ENCODE assay signal across 10 mouse cellular contexts in the genomic region with DNA sequence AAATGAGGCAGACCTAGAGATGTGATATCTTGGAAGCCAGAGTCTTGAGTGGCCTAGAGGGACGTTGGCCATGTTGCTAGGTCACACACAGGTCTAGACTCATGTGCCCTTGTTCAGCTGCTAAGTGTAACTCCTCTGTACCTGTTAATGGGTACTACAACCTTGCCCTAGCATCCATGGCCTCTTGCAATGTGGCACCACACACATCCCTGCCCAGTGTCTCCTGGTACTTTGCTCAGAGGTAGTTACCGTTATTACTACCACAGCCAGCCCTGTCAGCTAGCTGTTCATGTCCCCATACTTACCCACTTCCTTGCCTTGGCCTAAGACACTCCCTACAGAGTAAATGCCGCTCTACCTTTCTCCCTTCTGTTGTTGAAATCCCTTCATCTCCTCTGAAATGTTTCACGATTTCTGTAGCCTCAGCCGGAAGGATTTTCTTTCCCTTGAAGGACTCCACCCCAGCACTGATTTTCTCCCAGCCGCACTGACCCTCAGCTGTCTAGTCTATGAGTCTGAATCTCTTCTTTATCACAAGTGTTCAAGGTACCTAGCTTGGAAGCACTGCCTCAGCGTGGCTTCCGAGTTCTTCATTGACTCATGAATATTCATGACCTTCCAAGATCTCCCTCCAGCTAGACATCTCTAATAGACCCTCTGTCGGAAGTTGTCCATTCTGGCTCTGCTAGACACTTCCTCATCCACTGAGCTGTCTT. TPM values are rescaled to one million over a fixed set of nuclear protein-coding genes. Genes with fewer than 3 reads are reported as not detected.
DNase-seq lines count a peak whose midpoint lies in the region; ATAC-seq and TF ChIP-seq lines count a peak whose summit lies in the region.
"Had no signal": no experiment of that assay in that cellular context is flagged by ENCODE, and none has a peak within 500 bp of the region (broad histone marks: within the 10 kb centered on the region; RNA-seq: fewer than 3 reads in every experiment).

No protein-coding gene starts in this region.

- peak overlapping the region; percentile 18; the same call in 1 of the 2 replicates for H3K4me2 ChIP-seq in forebrain, embryonic 11.5 days (ENCODE audit: low read depth, low read length, severe bottlenecking)
- H3K4me2 ChIP-seq in forebrain, postnatal 0 days (ENCODE audit: low read depth): no peak overlapping the region
- H3K4me2 ChIP-seq in kidney, embryonic 15.5 days: peak overlapping the region; percentile 87; the same call in 1 of the 2 replicates

- no peak overlapping the region for H3K9ac ChIP-seq in forebrain, embryonic 11.5 days (ENCODE audit: low read length)
- no peak overlapping the region for H3K9ac ChIP-seq in forebrain, postnatal 0 days
- no peak overlapping the region for H3K9ac ChIP-seq in kidney, embryonic 15.5 days

- no peak overlapping the region for H3K27ac ChIP-seq in forebrain, embryonic 11.5 days (ENCODE audit: low read depth, low read length)
- H3K27ac ChIP-seq in forebrain, postnatal 0 days (ENCODE audit: low read depth, low read length): no peak overlapping the region
- peak overlapping the region; percentile 97 for H3K27ac ChIP-seq in kidney, embryonic 15.5 days

- peaks cover 2% of the 10 kb centered on the region; the same call in 1 of the 2 replicates for H3K27me3 ChIP-seq in forebrain, embryonic 11.5 days (ENCODE audit: control insufficient read depth, insufficient read depth, low read length)
- H3K27me3 ChIP-seq in forebrain, postnatal 0 days (ENCODE audit: insufficient read depth, low read length): no peaks in the 10 kb centered on the region
- no peaks in the 10 kb centered on the region for H3K27me3 ChIP-seq in kidney, embryonic 15.5 days

- WGBS in forebrain, embryonic 11.5 days: 65% methylated on average over 9 of the region's 9 CpGs
- WGBS in forebrain, postnatal 0 days: 58% methylated on average over 9 of the region's 9 CpGs
- 63% methylated on average over 9 of the region's 9 CpGs for WGBS in kidney, embryonic 15.5 days

- TF ChIP-seq CTCF in forebrain, postnatal 0 days (IDR thresholded peaks at IDR 0.05; ENCODE audit: low read depth): no peak

- no peaks in the 10 kb centered on the region for H3K36me3 ChIP-seq in forebrain, embryonic 11.5 days (ENCODE audit: control insufficient read depth, insufficient read depth, low read length)
- H3K36me3 ChIP-seq in forebrain, postnatal 0 days (ENCODE audit: insufficient read depth): no peaks in the 10 kb centered on the region
- no peaks in the 10 kb centered on the region for H3K36me3 ChIP-seq in kidney, embryonic 15.5 days

- H3K4me1 ChIP-seq in forebrain, embryonic 11.5 days (replicated peaks; ENCODE audit: control insufficient read depth, insufficient read depth, low read length): peaks cover 20% of the 10 kb centered on the region; the same call in 1 of the 2 replicates
- peaks cover 28% of the 10 kb centered on the region for H3K4me1 ChIP-seq in forebrain, postnatal 0 days (ENCODE audit: insufficient read depth)
- peaks cover 73% of the 10 kb centered on the region for H3K4me1 ChIP-seq in kidney, embryonic 15.5 days

- DNase-seq in forebrain, embryonic 11.5 days (ENCODE audit: low spot score): no peak
- DNase-seq in forebrain, postnatal 0 days: no peak
- DNase-seq in kidney, postnatal 4 days: no peak
- peak; percentile 44 for DNase-seq in thymus, postnatal 4 days
- DNase-seq in thymus, postnatal 14 days: no peak
- no peak for DNase-seq in frontal cortex, postnatal 36 days (ENCODE audit: low spot score in 2 of 2)
- DNase-seq in B cell, adult 2 months: no peak
- DNase-seq: cerebellum, postnatal 36 days had no signal

- no peak overlapping the region for H3K4me3 ChIP-seq in forebrain, embryonic 11.5 days (ENCODE audit: low read depth, low read length)
- no peak overlapping the region for H3K4me3 ChIP-seq in forebrain, postnatal 0 days (ENCODE audit: low read depth, low read length)
- no peak overlapping the region for H3K4me3 ChIP-seq in kidney, embryonic 15.5 days (replicated peaks)

- no peaks in the 10 kb centered on the region for H3K9me3 ChIP-seq in forebrain, embryonic 11.5 days (ENCODE audit: control insufficient read depth, low read length)
- H3K9me3 ChIP-seq in forebrain, postnatal 0 days (ENCODE audit: low read length): no peaks in the 10 kb centered on the region
- H3K9me3 ChIP-seq in kidney, embryonic 15.5 days (replicated peaks): no peaks in the 10 kb centered on the region

- no peak for ATAC-seq in forebrain, embryonic 11.5 days (replicated peaks; ENCODE audit: low FRiP score)
- ATAC-seq in forebrain, postnatal 0 days: no peak
- no peak for ATAC-seq in kidney, embryonic 15.5 days (replicated peaks; ENCODE audit: low FRiP score)
- ATAC-seq: inflammation-experienced regulatory T-cells, adult 6 months had no signal

RNA-seq across cellular contexts. Expression of gene Hdac7, which starts 11.4 kb away (rescaled TPM):
- 23.9 and 26.4 TPM in 2 replicates for polyA plus RNA-seq in forebrain, embryonic 11.5 days (2014; fragmentation: Nextera tagmentation; extraction: Ambion mirVana)
- 20.7 and 29.4 TPM in 2 replicates for total RNA-seq in forebrain, postnatal 0 days (2014; rRNA removed)
- polyA plus RNA-seq in forebrain, postnatal 0 days (2015; fragmentation: Nextera tagmentation; extraction: Ambion mirVana): 16.2 and 21.6 TPM in 2 replicates
- 29.9 and 35.2 TPM in 2 replicates for polyA plus RNA-seq in kidney, embryonic 15.5 days (2015; fragmentation: Nextera tagmentation; extraction: Ambion mirVana)

RNA-seq across cellular contexts. Expression of gene Slc48a1, which starts 54.6 kb away (rescaled TPM):
- polyA plus RNA-seq in forebrain, embryonic 11.5 days (2014; fragmentation: Nextera tagmentation; extraction: Ambion mirVana): 32.1 and 32.9 TPM in 2 replicates
- 40.2 and 56.4 TPM in 2 replicates for total RNA-seq in forebrain, postnatal 0 days (2014; rRNA removed)
- 123 and 135 TPM in 2 replicates for polyA plus RNA-seq in forebrain, postnatal 0 days (2015; fragmentation: Nextera tagmentation; extraction: Ambion mirVana)
- 57.5 and 58.8 TPM in 2 replicates for polyA plus RNA-seq in kidney, embryonic 15.5 days (2015; fragmentation: Nextera tagmentation; extraction: Ambion mirVana)
